Mouse (Mus musculus) left cerebral cortex, adult 18-20 months (tissue): ENCODE measurements around the gene Mlph. TPM values are rescaled to one million over a fixed set of nuclear protein-coding genes. Genes with fewer than 3 reads are reported as not detected.

Experiments
- DNase-seq, 2 experiments: peaks; one replicate each; pipeline ENCODE4 v3.0.0; 2021 to 2022; ENCODE audit warnings: low spot score in 2 of 2, mixed read lengths in 1 of 2
- total RNA-seq, 2 experiments: library from RNA; stranded (reverse); gene quantifications; 2 replicates each; pipeline ENCODE4 v1.2.3; 2021

Mlph gene
- total RNA-seq, 2 experiments from 2014 or later = 1.9 to 2.7 TPM

GRCm38 (mm10) chr1:90967583-90967982 is 52.7 kb downstream of the Mlph start:
- DNase-seq = no peak

GRCm38 (mm10) chr1:90968649-90969048 is 53.8 kb downstream of the Mlph start:
- DNase-seq = no peak

- no peak for DNase-seq
Measured at GRCm38 (mm10) chr1:90969347-90969784, 54.5 kb downstream of the Mlph start, which contains the start of gene Rab17. Rab17 (minus strand) TSS chr1:90969661.

GRCm38 (mm10) chr1:90969881-90970390 is 55.1 kb downstream of the Mlph start:
- no peak for DNase-seq

GRCm38 (mm10) chr1:90972911-90973573 is 58.2 kb downstream of the Mlph start:
- DNase-seq = peak; percentile 93 to 98

GRCm38 (mm10) chr1:90973574-90973911 is 58.7 kb downstream of the Mlph start:
- DNase-seq = no peak

GRCm38 (mm10) chr1:90974906-90975649 is 60.2 kb downstream of the Mlph start:
- peak; percentile 62 to 65 for DNase-seq

GRCm38 (mm10) chr1:90975960-90976359 is 61.1 kb downstream of the Mlph start:
- DNase-seq = no peak

- DNase-seq = no peak
Measured at GRCm38 (mm10) chr1:90980638-90981330, 65.9 kb downstream of the Mlph start.

- DNase-seq = no peak
Measured at GRCm38 (mm10) chr1:90981346-90981745, 66.5 kb downstream of the Mlph start.

GRCm38 (mm10) chr1:90995916-90996315 is 81.0 kb downstream of the Mlph start:
- no peak for DNase-seq

- no peak for DNase-seq
Measured at GRCm38 (mm10) chr1:90997136-90997535, 82.3 kb downstream of the Mlph start.

- no peak for DNase-seq
Measured at GRCm38 (mm10) chr1:90997641-90998040, 82.8 kb downstream of the Mlph start.

GRCm38 (mm10) chr1:90998268-90998890 is 83.5 kb downstream of the Mlph start, which contains the start of gene Lrrfip1:
Lrrfip1 (plus strand) TSS chr1:90998737.
- DNase-seq = peak; percentile 68 to 74

- no peak for DNase-seq
Measured at GRCm38 (mm10) chr1:90998891-90999611, 84.2 kb downstream of the Mlph start.

GRCm38 (mm10) chr1:90999911-91000601 is 85.2 kb downstream of the Mlph start:
- no peak for DNase-seq
